Mouse (Mus musculus) adrenal gland, postnatal 4 days (tissue): Measurements from ENCODE around the gene Thegl. TPM values are rescaled to one million over a fixed set of nuclear protein-coding genes. Genes with fewer than 3 reads are reported as not detected.
"Not testable (repeated sequence)": the region's sequence is repeated elsewhere in the genome, so short reads cannot be mapped to it uniquely, and the experiment has no call there.

Experiments
- DNase-seq, 2 experiments: peaks; one replicate each; pipeline ENCODE4 v3.0.0; 2021 to 2022; ENCODE audit warnings: low spot score in 2 of 2, mixed read lengths in 2 of 2
- total RNA-seq, 2 experiments: library from RNA; stranded (reverse); gene quantifications; 2 replicates each; pipeline ENCODE4 v1.2.3; 2021

Gene Thegl
- total RNA-seq, 2 experiments from 2014 or later, result 0.28 to 0.31 TPM

DNA sequence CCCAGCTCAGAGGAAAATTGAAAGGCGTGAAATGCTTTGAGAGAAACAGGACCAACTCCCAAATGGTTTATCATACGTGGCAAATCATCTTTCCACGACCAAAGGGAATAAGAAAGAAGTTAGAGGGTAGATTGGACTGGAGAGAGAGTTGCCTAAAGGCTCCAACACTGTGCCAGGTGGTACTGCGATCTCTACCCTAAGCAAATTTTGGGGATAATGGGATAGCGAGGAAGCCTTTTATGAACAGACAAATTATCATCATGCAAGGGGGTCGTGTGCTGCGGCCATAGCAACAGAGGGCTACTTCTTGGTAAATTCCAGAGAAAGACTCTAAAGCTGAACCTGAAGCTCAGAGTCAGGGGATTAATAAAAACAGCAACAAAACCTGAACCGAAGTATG is 78.1 kb downstream of the Thegl start:
- no peak for DNase-seq

DNA sequence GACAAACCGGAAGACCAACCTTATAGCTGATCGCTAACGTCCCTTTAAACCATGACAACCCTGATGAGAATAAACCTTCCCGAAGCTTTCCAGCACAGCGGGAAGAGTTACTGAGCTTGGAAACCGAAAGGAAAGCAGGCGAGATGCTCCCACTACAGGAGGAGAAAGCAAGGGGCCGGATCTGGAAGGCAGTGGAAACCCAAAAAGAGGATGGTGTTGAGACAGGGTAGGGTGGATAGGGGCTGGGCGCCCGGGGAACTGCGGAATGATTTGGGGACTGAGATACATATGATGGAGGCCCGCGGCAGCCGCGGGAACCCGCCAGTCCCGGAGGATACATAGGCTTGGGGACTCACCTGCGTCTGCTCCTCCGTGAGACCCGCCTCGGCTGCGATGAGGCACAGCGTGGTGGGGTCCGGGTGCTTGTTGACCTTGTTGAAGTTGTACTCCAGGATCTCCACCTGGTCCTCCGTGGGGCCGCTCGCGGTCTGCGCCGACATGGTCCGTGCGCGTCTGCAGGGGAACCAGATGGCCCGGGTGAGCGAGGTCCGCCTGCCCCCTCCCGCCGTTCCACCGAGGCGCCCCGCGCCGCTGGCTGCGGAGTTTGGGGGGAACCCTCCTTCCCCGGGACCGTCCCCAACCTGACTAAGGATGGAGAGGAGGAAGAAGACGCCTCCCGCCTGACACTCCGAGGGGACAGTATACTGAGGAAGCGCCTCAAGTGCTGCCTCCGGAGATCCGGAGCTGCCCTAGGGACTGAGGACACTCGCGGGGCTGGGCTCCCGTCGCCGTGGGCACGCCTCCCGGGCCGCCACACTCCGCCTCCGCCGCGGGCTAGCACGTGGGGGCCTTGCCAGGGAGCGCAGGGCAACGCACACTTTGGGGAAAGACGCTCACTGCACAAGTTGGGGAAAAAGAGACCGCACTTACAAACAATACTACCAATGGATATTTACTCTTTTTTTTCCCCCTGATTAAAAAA is 79.0 kb downstream of the Thegl start:
- peak; percentile 23 to 44 for DNase-seq

DNA sequence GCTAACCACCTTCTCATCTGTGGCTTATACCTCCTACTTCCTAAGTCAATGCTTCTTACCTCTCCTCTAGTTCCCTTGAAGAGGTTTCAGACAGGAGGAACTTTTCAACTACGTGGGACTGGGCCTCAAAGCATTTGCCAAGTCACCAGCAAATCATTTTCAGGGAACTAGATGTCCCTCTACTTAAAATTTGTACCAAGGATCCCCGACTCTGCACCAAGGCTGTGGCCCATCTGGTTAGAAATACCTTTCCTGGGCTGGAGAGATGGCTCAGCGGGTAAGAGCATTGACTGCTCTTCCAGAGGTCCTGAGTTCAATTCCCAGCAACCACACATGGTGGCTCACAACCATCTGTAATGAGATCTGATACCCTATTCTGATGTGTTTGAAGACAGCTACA is 80.4 kb downstream of the Thegl start:
- DNase-seq, result not testable (repeated sequence)

DNA sequence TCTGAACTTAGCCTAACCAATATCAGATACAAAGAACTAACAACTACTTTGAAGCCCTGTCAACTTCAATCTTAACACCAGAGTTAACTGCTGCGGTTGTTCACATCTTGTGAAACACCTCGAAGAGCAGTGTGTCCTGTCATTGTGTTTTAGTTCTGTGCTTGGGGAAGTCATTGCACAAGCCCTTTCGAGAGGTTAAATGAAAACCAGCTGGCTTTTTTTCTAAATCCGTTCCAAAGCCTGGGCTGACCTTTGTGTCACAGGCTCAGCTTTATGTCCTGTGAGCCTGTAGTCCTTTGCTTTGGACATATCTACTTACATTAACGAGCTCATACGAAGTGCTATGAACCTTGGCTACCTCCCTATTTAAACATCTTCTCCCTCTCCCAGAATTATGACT is 81.9 kb downstream of the Thegl start:
- no peak for DNase-seq

DNA sequence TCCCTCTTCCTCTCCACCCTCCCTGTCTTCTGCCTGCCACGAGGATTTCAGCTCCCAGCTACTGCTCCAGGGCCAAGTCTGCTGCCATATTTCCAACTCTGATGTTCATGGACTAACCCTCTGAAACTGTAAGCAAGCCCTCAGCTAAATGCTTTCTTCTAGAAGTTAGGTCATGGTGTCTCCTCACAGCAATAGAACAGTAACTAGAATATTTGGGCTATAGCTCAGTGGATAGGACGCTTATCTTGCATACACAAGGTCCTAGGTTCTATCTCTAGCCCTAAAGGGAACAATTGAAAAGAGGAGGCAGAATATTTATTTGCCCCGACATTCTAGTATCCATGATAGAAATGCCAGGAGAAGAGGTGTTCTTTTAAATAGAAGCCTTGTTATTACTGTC is 83.1 kb downstream of the Thegl start:
- no peak for DNase-seq

DNA sequence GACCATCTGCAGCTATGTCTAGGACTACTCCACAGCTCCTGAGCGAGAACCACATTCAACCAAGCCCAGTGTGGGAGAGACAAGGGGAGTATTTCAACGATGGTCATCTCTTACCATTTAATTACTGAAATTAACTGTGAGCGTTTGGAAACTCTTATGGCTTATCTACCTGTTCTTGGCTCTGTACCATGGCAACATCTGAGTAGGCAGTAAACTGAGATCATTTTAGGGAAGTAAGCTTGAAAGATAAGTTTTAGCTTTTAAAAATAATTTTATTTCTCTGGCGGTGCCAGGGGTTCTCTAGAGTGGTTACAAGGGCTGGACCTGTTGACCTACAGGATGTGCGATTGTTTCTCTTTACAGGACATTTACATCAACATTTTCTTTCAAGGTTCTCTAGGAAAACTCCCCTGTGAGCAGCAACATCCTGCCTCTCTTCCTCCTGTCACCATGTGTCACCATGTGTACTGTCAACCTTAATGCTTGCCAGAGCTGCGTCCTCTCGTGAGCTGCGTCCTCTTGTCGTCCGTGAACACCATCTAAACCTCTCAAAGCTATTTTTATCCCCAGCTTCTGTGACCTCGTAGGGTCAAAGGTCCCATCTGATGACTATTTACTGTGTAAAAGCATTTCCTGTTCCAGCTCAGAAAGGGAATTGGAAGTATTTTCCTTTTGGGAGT is 83.6 kb downstream of the Thegl start:
- DNase-seq, result no peak

DNA sequence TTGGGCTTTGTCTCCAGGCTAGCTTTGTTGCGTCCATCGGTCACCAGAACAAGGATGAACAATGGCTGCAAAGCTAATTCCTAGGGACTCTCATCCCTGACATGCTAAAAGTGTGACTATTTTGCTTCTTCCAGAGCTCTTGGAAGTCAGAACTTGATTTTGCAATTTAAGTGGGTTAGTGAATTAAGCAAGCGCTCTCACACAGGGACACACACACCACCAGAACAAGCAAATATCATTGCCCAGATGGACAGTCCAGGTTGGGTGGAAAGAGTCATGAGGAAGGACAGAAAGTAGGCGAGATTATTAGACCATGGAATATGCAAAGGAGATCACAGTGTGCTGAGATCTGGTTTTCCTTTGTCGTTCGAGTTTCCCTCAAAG is 84.2 kb downstream of the Thegl start:
- no peak for DNase-seq

DNA sequence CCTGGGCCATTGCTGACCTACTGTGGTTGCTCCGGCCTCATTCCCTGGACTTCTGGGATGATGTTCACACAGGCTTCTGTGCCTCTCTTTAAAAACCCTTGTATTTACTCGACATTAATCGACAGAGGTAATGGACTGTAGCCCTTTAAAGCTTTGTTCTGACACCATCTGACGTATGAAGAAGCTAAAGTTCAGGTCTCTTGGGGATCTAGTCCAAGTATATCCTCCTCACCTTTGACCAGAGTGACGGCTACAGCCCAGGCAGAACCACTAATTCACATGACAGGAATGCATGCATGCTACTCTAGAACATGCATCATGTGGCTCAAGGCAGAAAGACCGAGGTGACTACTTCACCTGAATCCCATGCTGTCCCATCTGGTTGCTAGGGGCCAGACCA is 84.9 kb downstream of the Thegl start:
- DNase-seq, result no peak

DNA sequence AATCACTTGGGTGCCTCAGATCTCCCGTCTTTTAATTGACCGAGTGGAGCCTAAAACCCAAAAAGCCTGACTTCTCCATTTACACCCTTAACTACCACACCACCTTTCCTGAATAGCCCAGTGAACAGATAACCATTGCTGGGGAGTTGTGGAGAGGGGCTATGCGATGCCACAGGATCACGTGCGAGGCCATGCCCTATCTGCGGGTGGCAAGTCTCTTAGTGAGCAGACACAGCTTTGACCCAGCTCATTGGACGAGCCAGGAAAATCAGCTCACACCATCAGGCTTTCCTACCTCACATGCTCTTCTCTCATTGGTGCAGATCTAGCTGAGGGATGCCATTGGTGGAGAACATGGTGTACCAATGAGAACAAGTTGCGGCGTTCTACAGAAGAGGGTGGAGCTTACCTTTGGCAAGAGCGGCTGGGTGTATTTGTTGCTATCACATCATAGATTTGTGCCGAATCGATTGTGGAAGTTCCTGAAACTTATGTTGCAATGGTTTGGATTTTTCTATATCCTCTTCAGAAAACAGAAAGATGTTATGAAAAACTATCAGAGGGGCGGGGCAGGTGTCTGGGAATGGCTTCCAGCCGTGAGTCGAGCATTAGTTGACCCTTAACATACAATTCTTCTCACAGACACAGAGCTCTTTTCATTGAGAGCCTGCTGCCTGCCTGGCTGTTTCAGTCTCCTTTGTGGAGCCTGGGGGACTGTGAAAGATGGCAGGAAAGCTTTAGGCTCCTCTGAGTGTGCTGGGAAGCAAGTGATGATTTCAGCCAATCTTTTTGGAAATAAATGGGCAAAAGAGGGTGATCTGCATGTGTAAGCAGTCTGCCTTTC is 86.9 kb downstream of the Thegl start:
- DNase-seq, result no peak

DNA sequence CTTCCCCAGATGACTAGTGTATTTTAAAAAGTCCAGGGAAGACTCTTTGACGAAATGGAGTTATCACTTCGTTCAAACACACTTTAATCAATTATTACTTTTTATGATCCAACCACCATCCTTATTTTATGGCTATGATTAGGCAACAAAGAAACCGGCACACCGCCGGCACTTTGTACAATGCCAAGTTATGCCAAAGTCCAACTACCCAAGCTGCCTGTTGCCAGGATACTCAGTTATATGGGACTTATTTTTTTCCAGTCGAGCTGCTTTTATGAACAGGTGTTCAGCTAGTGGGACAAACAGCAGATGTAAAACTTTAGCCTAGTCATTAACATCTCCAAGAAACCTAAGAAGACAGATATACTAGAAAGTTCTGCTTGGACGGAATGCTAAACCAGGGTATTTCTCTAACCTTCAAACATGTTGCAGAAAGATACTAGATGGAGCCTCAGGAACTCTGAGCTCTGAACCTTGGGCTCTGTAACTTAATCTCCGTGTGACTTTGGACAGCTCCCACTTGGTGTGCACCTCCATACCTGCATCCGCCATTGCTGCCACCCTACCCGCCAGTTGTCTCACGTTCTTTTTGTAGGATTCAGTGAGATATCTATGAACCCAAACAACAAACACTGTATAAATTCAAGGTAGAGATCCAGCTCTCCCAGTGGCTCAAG is 91.5 kb downstream of the Thegl start:
- DNase-seq, result no peak

DNA sequence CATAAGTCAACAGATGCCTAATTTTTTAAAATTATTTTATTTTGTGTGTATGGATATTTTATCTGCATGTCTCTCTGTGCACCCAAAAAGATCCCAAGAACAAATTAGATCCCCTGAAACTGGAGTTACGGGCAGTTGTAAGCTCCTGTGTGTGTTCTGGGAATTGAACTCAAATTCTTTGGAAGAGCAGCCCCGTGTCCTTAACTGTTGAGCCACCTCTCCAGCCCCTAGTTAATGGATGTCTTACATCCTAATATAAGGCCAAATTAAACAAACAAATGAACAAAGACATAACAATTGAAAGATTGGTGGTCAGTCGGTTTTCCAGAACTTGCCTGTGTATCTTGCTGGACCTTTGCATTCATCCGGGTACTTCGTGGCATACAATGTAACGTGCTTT is 93.0 kb downstream of the Thegl start:
- no peak for DNase-seq

DNA sequence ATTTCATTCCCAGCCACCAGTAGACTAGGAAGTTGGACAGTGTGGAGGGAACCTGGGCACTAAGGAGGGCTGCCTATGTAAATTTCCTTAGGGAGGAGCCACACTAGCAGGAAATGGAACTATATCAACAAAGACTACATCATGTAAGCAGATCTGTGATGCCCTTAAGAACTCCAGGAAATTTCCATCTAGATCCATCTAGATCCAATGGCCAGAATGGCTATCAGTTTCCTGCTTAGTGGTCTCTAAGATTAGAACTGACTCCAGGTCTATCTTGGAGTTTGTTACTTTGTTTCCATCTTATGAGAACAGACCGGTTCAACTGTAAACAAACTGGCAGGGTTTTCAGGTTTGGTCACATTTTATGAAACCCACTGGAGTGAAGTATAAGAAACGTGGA is 94.0 kb downstream of the Thegl start:
- DNase-seq, result no peak

Other genes starting within 250 kb of the Thegl start
- 10 to 100 TPM; 23.0 to 25.4 TPM for gene Aasdh, start 110.5 kb upstream of the Thegl start, total RNA-seq
- 100 to 1,000 TPM; 227 to 231 TPM for gene Paics, start 64.7 kb upstream of the Thegl start, total RNA-seq
- gene Ppat, start 64.4 kb upstream of the Thegl start, total RNA-seq, result 10 to 100 TPM; 41.2 to 43.4 TPM
- gene Srp72, start 41.3 kb upstream of the Thegl start, total RNA-seq, result 100 to 1,000 TPM; 149 to 166 TPM
- gene Arl9, start 12.0 kb upstream of the Thegl start, total RNA-seq, result not detected
- gene Hopx, start 99.1 kb downstream of the Thegl start, total RNA-seq, result 1 to 10 TPM; 4.8 to 7.2 TPM
- under 1 TPM in 1 of 2 experiments, not detected in 1; 0.54 TPM for gene Spink2, start 195.4 kb downstream of the Thegl start, total RNA-seq
- 10 to 100 TPM; 39.0 to 42.6 TPM for gene Rest, start 249.5 kb downstream of the Thegl start, total RNA-seq